Mouse (Mus musculus): ENCODE results near the gene Stxbp1.

Gene Stxbp1

GRCm38 (mm10) chr2:32752181-32752580, 94.9 kb downstream of the Stxbp1 start:
- no peak for DNase-seq (ENCODE audit: low read depth, low spot score)

- no peak for DNase-seq (ENCODE audit: low read depth, low spot score)
Observed at GRCm38 (mm10) chr2:32751665-32752033, 95.4 kb downstream of the Stxbp1 start.

GRCm38 (mm10) chr2:32750887-32751664, 96.0 kb downstream of the Stxbp1 start:
- no peak for DNase-seq (ENCODE audit: low read depth, low spot score)

GRCm38 (mm10) chr2:32750199-32750598, 96.8 kb downstream of the Stxbp1 start:
- DNase-seq (ENCODE audit: low read depth, low spot score): no peak

- no peak for DNase-seq (ENCODE audit: low read depth, low spot score)
Observed at GRCm38 (mm10) chr2:32749082-32749481, 98.0 kb downstream of the Stxbp1 start.

GRCm38 (mm10) chr2:32744272-32744982, 102.6 kb downstream of the Stxbp1 start:
- DNase-seq (ENCODE audit: low read depth, low spot score): no peak

- no peak for DNase-seq (ENCODE audit: low read depth, low spot score)
Observed at GRCm38 (mm10) chr2:32742173-32742531, 104.9 kb downstream of the Stxbp1 start.

GRCm38 (mm10) chr2:32741273-32742172, 105.5 kb downstream of the Stxbp1 start:
- DNase-seq (ENCODE audit: low read depth, low spot score): no peak

GRCm38 (mm10) chr2:32740916-32741272, 106.2 kb downstream of the Stxbp1 start, which contains the start of gene 6330409D20Rik:
Gene 6330409D20Rik (minus strand): TSS chr2:32741016.
- DNase-seq (ENCODE audit: low read depth, low spot score): no peak

GRCm38 (mm10) chr2:32739311-32739710, 107.7 kb downstream of the Stxbp1 start:
- DNase-seq (ENCODE audit: low read depth, low spot score): no peak

Measured in skeletal muscle tissue, adult 2 months (tissue).